Mouse (Mus musculus) lung, embryonic 16.5 days (tissue): Measurements from ENCODE around the gene Krt7. TPM values are rescaled to one million over a fixed set of nuclear protein-coding genes. Genes with fewer than 3 reads are reported as not detected.

Experiments
- ATAC-seq: fragments of 200-750 bp; cut with Nextera tagmentation; 2 replicates; pipeline ENCODE4 v1.8.0; 2017; ENCODE audit warnings: low read depth, mild to moderate bottlenecking, moderate library complexity
- H3K27ac ChIP-seq: fragments of 300-500 bp; sonication (generic); 2 replicates; pipeline ENCODE4 v1.5.1; 2014; ENCODE audit warnings: mild to moderate bottlenecking, control low read depth, low read length
- H3K27me3 ChIP-seq: fragments of 300-500 bp; sonication (generic); 2 replicates; pipeline ENCODE4 v1.6.1; 2014; ENCODE audit warnings: low read depth, low read length, mixed read lengths; ENCODE audit not compliant: control insufficient read depth, insufficient read depth
- H3K36me3 ChIP-seq: fragments of 300-500 bp; sonication (generic); 2 replicates; pipeline ENCODE4 v1.6.1; 2014; ENCODE audit warnings: low read length; ENCODE audit not compliant: control insufficient read depth, insufficient read depth
- H3K4me1 ChIP-seq: fragments of 300-500 bp; sonication (generic); replicated peaks from 2 replicates; pipeline ENCODE4 v1.6.1; 2014; ENCODE audit warnings: low read length, mixed read lengths; ENCODE audit not compliant: control insufficient read depth, insufficient read depth
- H3K4me2 ChIP-seq: fragments of 300-500 bp; sonication (generic); 2 replicates; pipeline ENCODE4 v1.6.1; 2014; ENCODE audit warnings: low read depth, low read length, control low read depth
- H3K4me3 ChIP-seq: fragments of 300-500 bp; sonication (generic); 2 replicates; pipeline ENCODE4 v1.5.1; 2014; ENCODE audit warnings: mild to moderate bottlenecking, low read length, control low read depth
- H3K9ac ChIP-seq: fragments of 300-500 bp; sonication (generic); 2 replicates; pipeline ENCODE4 v1.6.1; 2014; ENCODE audit warnings: low read length, control low read depth
- H3K9me3 ChIP-seq: fragments of 300-500 bp; sonication (generic); 2 replicates; pipeline ENCODE4 v1.6.1; 2016; ENCODE audit warnings: low read length; ENCODE audit not compliant: control insufficient read depth
- WGBS: fragments of 180-500 bp; shearing (Covaris S2); extraction: QIAGEN DNeasy Blood & Tissue Kit; methylation state at CpG from one replicate; pipeline ENCODE4 v1.1.7; 2014; 5-methylcytosine and 5-hydroxymethylcytosine counted together
- polyA plus RNA-seq: library from polyadenylated mRNA; unstranded; fragments of >200 nt; fragmentation: Nextera tagmentation; extraction: Ambion mirVana; gene quantifications from 2 replicates; pipeline ENCODE4 v1.2.1, GENCODE M21; 2015

Krt7 gene
- polyA plus RNA-seq, 1 experiment from 2014 or later, result 173 TPM

DNA sequence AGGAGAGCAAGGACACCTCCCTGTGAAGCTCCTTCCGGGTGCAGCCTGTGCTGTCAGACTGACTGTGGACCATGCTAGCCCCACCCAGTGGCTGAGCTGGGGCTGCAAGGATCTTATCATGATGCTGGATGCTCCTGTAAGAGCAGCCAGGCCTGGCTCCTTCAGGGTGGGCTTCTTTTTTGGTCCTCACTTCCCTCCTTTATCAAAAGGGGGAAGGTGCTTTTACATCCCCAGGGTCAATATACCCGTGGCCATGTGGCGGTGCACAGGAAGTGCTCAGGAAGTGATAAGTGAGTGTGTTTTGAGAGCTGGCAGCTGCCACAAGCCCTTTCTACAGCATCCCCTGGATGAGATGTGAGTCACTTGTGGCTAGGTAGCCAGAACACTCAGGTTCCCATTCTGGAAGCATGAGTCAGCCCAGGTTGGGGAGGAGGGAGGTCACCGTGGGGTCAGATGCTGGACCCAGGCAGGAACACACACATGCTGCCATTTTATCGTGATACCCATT lies 22.8 kb upstream of the Krt7 start:
- peaks cover 4% of the 10 kb centered on the region; the same call in 1 of the 2 replicates for H3K4me1 ChIP-seq
- H3K36me3 ChIP-seq, result no peaks in the 10 kb centered on the region; the same call in 1 of the 2 replicates
- H3K27me3 ChIP-seq, result no peaks in the 10 kb centered on the region
- peak; percentile 49; the same call in 1 of the 2 replicates for ATAC-seq
- 15% methylated on average over 5 of the region's 5 CpGs for WGBS
- no peak overlapping the region for H3K9ac ChIP-seq
- no peak overlapping the region for H3K4me2 ChIP-seq
- H3K27ac ChIP-seq, result no peak overlapping the region
- H3K9me3 ChIP-seq, result no peaks in the 10 kb centered on the region
- H3K4me3 ChIP-seq, result no peak overlapping the region

DNA sequence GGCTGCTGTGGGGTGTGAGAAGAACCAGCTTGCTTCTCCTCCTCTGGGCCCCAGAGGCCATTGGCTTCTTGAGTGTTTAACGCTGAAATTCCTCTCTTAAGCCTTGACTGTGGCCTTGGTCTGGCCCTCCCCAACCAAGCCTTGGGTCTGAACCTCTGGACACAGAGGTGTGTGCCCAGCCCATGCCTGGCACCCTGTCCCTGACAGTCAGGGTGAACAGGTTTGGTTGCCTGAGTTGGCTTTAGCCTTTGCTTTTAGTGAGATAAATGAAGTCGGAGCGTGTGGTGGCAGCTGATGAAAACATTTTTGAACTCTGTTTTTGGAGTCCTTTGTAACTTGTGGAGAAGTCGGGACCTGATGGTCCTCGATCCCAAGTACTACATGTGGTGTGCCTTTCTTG lies 20.6 kb upstream of the Krt7 start:
- H3K4me2 ChIP-seq, result no peak overlapping the region
- peaks cover 4% of the 10 kb centered on the region; the same call in 1 of the 2 replicates for H3K4me1 ChIP-seq
- H3K27me3 ChIP-seq, result no peaks in the 10 kb centered on the region
- 77% methylated on average over 5 of the region's 5 CpGs for WGBS
- no peak for ATAC-seq
- H3K9ac ChIP-seq, result no peak overlapping the region
- no peak overlapping the region for H3K27ac ChIP-seq
- no peak overlapping the region for H3K4me3 ChIP-seq
- H3K9me3 ChIP-seq, result no peaks in the 10 kb centered on the region
- no peaks in the 10 kb centered on the region; the same call in 1 of the 2 replicates for H3K36me3 ChIP-seq

DNA sequence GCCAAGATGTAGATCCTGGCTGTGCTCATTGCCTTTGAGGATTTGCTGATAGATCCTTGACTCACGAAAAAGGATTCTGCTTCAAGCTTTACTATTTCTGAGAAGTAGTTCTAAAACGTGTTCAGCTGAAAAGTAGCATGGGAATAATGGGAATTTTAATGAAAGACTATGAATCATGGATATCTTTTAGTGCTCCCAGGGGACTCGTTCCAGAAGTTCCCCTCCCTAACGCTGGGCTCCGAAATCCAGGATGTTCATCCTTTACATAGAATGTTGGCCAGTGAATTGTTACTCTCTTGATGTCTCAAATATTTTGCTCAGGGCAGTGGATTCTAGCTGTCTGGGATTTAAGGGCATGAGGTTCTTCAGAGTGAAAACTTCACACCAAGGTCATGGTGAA lies 18.6 kb upstream of the Krt7 start:
- no peak overlapping the region for H3K9ac ChIP-seq
- H3K36me3 ChIP-seq, result no peaks in the 10 kb centered on the region; the same call in 1 of the 2 replicates
- H3K27me3 ChIP-seq, result no peaks in the 10 kb centered on the region
- ATAC-seq, result no peak
- H3K4me2 ChIP-seq, result no peak overlapping the region
- no peak overlapping the region for H3K27ac ChIP-seq
- no peaks in the 10 kb centered on the region for H3K9me3 ChIP-seq
- no peak overlapping the region for H3K4me3 ChIP-seq
- peaks cover 4% of the 10 kb centered on the region; the same call in 1 of the 2 replicates for H3K4me1 ChIP-seq
- whole genome bisulfite sequencing, result 78% methylated on average over 5 of the region's 5 CpGs

DNA sequence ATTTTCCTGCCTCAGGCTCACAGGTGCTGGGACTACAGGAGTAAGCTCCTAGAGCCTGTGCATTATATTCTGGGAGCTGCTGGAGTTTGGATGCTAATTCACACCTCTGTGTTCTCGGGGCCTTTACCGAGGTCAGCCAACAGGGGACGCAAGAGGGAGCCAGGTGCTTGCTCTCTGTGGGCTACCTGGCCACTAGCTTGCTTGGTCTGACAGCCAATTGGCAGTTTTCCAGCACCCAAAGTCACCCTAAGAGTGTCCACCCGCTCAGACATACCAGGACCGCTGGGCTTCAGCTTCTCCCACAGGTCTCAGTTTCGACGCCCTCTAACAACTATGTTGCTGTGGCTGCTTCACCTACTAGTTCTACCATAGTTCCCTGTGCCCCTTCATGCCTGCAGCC lies 15.9 kb upstream of the Krt7 start:
- 64% methylated on average over 7 of the region's 7 CpGs for WGBS

DNA sequence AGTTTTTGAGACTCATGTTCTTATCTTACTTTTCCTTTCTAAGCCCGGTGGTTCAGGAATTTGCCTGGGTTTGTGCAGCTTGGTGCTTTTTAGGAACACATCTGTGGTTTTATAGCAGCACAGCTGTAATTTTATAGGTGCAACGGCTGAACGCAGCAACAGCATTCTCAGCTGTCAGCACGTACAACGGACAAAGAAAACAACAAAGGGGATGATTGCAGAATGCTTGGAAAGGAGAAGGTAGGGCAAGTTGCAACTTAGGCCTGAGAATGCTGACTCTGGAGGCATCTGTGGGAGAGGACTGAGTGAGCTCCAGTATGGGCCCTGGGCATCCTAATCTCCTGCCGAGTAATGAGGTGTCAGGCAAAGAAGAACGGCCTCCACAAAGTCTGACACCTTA lies 14.4 kb upstream of the Krt7 start:
- H3K27ac ChIP-seq, result no peak overlapping the region
- H3K9ac ChIP-seq, result no peak overlapping the region
- H3K4me2 ChIP-seq, result no peak overlapping the region
- no peaks in the 10 kb centered on the region for H3K27me3 ChIP-seq
- ATAC-seq, result no peak
- 38% methylated on average over 7 of the region's 7 CpGs for WGBS
- no peak overlapping the region for H3K4me3 ChIP-seq
- no peaks in the 10 kb centered on the region for H3K4me1 ChIP-seq
- no peaks in the 10 kb centered on the region; the same call in 1 of the 2 replicates for H3K36me3 ChIP-seq
- H3K9me3 ChIP-seq, result no peaks in the 10 kb centered on the region

More for the DNA sequence above, 15.9 kb upstream of the Krt7 start:
- ATAC-seq, result no peak
- Histone ChIP-seq H3K4me2 (no peak overlapping the region), H3K4me3 (no peak overlapping the region), H3K27ac (no peak overlapping the region), H3K36me3 (no peaks in the 10 kb centered on the region; the same call in 1 of the 2 replicates), H3K9me3 (no peaks in the 10 kb centered on the region), H3K27me3 (no peaks in the 10 kb centered on the region), H3K9ac (no peak overlapping the region), H3K4me1 (no peaks in the 10 kb centered on the region)

DNA sequence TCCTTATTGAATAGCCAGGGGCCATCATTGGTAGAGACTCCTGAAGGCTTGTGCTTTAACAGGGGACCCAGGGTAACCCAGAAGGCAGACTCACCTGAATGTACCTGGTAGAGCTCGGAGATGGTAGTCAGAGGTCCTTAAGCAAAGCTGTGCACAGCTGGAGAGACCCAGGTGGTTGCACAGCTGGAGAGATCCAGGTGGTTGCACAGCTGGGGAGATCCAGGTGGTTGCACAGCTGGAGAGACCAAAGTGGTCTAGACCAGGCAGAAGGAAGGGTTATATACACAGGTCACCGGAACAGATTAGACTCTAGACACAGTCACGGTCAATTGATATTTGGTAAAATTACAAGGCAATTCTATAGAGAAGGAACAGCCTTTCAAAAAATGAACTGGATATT lies 13.9 kb upstream of the Krt7 start:
- Histone ChIP-seq H3K4me1 (no peaks in the 10 kb centered on the region), H3K4me2 (no peak overlapping the region), H3K27ac (no peak overlapping the region), H3K9ac (no peak overlapping the region), H3K27me3 (no peaks in the 10 kb centered on the region), H3K9me3 (no peaks in the 10 kb centered on the region), H3K36me3 (no peaks in the 10 kb centered on the region), H3K4me3 (no peak overlapping the region)
- no peak for ATAC-seq
- WGBS, result 68% methylated on average over 3 of the region's 3 CpGs

DNA sequence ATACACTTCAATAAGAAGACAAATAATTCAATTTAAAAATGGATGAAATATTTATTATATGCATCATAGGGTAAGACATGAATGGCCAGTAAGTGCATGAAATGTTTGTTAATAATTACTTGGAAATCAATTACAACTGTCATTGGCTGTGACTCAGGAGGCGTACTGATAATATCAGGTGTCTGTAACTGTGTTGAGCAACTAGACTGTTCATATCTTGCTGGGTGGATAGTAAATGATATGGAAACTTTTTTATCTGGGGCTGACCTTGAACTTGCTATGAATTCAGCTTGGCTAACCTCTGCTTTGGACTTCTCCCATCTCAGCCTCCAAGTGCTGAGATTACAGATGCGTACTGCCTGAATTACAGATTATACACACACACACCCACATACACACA lies 13.2 kb upstream of the Krt7 start:
- no peak overlapping the region for H3K4me3 ChIP-seq
- H3K27ac ChIP-seq, result no peak overlapping the region
- H3K27me3 ChIP-seq, result no peaks in the 10 kb centered on the region
- H3K36me3 ChIP-seq, result no peaks in the 10 kb centered on the region
- H3K9ac ChIP-seq, result no peak overlapping the region
- WGBS, result 75% methylated on average over 2 of the region's 2 CpGs
- H3K4me2 ChIP-seq, result no peak overlapping the region
- ATAC-seq, result no peak
- no peaks in the 10 kb centered on the region for H3K9me3 ChIP-seq
- H3K4me1 ChIP-seq, result no peaks in the 10 kb centered on the region

DNA sequence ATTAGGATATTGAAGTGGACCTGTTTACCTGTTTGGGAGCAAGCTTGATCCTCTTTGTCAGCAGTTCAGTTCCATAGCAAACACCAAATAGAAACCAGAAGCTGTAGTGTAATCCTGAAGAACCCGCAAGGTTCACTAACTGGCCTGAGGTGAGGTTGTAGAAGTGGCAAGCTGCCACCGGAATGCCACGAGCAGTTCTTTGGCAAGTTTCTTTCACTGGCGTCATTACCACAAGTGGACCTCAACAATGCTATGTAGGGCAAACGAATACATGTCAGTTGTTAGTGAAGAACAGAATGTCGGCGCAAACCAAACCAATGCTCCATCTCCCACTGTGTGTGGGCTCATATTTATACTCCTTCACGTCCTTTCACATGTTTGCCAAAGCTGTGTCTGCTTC lies 12.6 kb upstream of the Krt7 start:
- no peak overlapping the region for H3K4me3 ChIP-seq
- no peak for ATAC-seq
- H3K4me1 ChIP-seq, result no peaks in the 10 kb centered on the region
- no peak overlapping the region for H3K4me2 ChIP-seq
- no peaks in the 10 kb centered on the region for H3K27me3 ChIP-seq
- no peak overlapping the region for H3K27ac ChIP-seq
- H3K36me3 ChIP-seq, result no peaks in the 10 kb centered on the region
- no peak overlapping the region for H3K9ac ChIP-seq
- 71% methylated on average over 8 of the region's 8 CpGs for WGBS
- H3K9me3 ChIP-seq, result no peaks in the 10 kb centered on the region

DNA sequence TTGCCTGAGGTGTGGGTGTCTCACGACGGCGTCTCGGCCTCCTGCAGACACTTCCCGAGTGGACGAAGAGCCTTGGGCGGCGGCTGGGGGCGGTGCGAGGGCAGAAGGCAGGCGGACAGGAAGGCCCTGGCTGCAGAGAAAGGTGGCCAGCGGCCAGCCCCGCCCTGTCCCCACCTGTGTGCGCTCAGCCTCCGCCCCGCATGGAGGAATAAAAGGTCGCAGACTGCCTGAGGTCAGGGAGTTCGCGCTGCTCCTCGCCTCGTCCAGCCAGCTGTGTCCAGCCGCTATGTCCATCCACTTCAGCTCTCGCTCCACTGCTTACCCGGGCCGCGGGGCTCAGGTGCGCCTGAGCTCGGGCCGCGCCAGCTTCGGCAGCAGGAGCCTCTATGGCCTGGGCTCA lies 1.3 kb downstream of the Krt7 start:
- Histone ChIP-seq H3K4me3 (peak overlapping the region; percentile 39), H3K27me3 (peaks cover 2% of the 10 kb centered on the region; the same call in 1 of the 2 replicates), H3K4me1 (peaks cover 10% of the 10 kb centered on the region), H3K27ac (peak overlapping the region; percentile 96), H3K9me3 (no peaks in the 10 kb centered on the region), H3K9ac (peak overlapping the region; percentile 61), H3K36me3 (no peaks in the 10 kb centered on the region), H3K4me2 (peak overlapping the region; percentile 44)
- ATAC-seq, result peak; percentile 65
- WGBS, result 8% methylated on average over 29 of the region's 31 CpGs
